Mouse (Mus musculus) liver, adult 2 months (tissue): ENCODE measurements at regions not wholly inside any gene's neighbourhood (a gene's known extent, or its start where the extent isn't known, plus 50 kb on each side); places are given as distances from the start of the nearest gene placed in this dataset.

Source experiments
- CTCF ChIP-seq: fragments of 200-500 bp; IDR thresholded peaks from 2 replicates; pipeline ENCODE4 v1.5.1; 2011; ENCODE audit warnings: low read depth, low read length, control low read depth
- POLR2A ChIP-seq: fragments of 200-500 bp; IDR thresholded peaks from 2 replicates; pipeline ENCODE4 v1.6.1; 2011; ENCODE audit warnings: low read length, control low read depth; ENCODE audit not compliant: insufficient read depth; ENCODE audit errors: extremely low read depth

- no peak for TF ChIP-seq POLR2A
- TF ChIP-seq CTCF, result no peak
Measured at GRCm38 (mm10) chr10:99375101-99375500, 112.1 kb downstream of the Dusp6 start.
